Mouse (Mus musculus) activated CD4-positive, CD25-positive, alpha-beta regulatory T cell, adult 4 months (primary cell): Measurements from ENCODE around the gene Fbxl2. TPM values are rescaled to one million over a fixed set of nuclear protein-coding genes. Genes with fewer than 3 reads are reported as not detected.
"Not testable (repeated sequence)": the region's sequence is repeated elsewhere in the genome, so short reads cannot be mapped to it uniquely, and the experiment has no call there.

Experiments
- ATAC-seq: one replicate; pipeline ENCODE4 v1.8.0; 2017
- polyA plus RNA-seq, 2 experiments: library from polyadenylated mRNA; unstranded; fragments of 100-300 nt; shearing (Covaris generic); gene quantifications; one replicate each; pipeline ENCODE4 v1.2.1; 2017

The Fbxl2 gene
- 1 to 10 TPM; 2.1 to 2.6 TPM for polyA plus RNA-seq

GRCm38 (mm10) chr9:114046028-114046427 is at the start of gene Fbxl2:
Gene Fbxl2 (minus strand): TSS chr9:114046191.
- ATAC-seq, result no peak

- no peak for ATAC-seq
Measured at GRCm38 (mm10) chr9:114094854-114095253, 48.9 kb upstream of the Fbxl2 start.

GRCm38 (mm10) chr9:114092188-114092587 is 46.2 kb upstream of the Fbxl2 start:
- ATAC-seq, result not testable (repeated sequence)

- ATAC-seq, result not testable (repeated sequence)
Measured at GRCm38 (mm10) chr9:114088885-114089284, 42.9 kb upstream of the Fbxl2 start.

- no peak for ATAC-seq
Measured at GRCm38 (mm10) chr9:114087106-114087815, 41.3 kb upstream of the Fbxl2 start.

GRCm38 (mm10) chr9:114086422-114086821 is 40.4 kb upstream of the Fbxl2 start:
- no peak for ATAC-seq

- no peak for ATAC-seq
Measured at GRCm38 (mm10) chr9:114073681-114074080, 27.7 kb upstream of the Fbxl2 start.

GRCm38 (mm10) chr9:114069372-114069771 is 23.4 kb upstream of the Fbxl2 start:
- no peak for ATAC-seq

GRCm38 (mm10) chr9:114068494-114069053 is 22.6 kb upstream of the Fbxl2 start:
- ATAC-seq, result no peak

GRCm38 (mm10) chr9:114057090-114057796 is 11.3 kb upstream of the Fbxl2 start, which contains the start of gene Susd5:
Gene Susd5 (plus strand): TSS chr9:114057140.
- no peak for ATAC-seq

GRCm38 (mm10) chr9:114052866-114053265 is 6.9 kb upstream of the Fbxl2 start:
- no peak for ATAC-seq

- no peak for ATAC-seq
Measured at GRCm38 (mm10) chr9:114052031-114052430, 6.0 kb upstream of the Fbxl2 start.

- ATAC-seq, result no peak
Measured at GRCm38 (mm10) chr9:114050778-114051177, 4.8 kb upstream of the Fbxl2 start.

- no peak for ATAC-seq
Measured at GRCm38 (mm10) chr9:114050106-114050505, 4.1 kb upstream of the Fbxl2 start.

GRCm38 (mm10) chr9:114046676-114047075 is 685 bp upstream of the Fbxl2 start:
- ATAC-seq, result no peak

GRCm38 (mm10) chr9:114044446-114044845 is 1.5 kb downstream of the Fbxl2 start:
- no peak for ATAC-seq

- ATAC-seq, result no peak
Measured at GRCm38 (mm10) chr9:114042490-114042889, 3.5 kb downstream of the Fbxl2 start.

GRCm38 (mm10) chr9:114040945-114041344 is 5.0 kb downstream of the Fbxl2 start:
- ATAC-seq, result no peak

- ATAC-seq, result peak; percentile 86
Measured at GRCm38 (mm10) chr9:114026261-114026934, 19.6 kb downstream of the Fbxl2 start.

GRCm38 (mm10) chr9:114025846-114026245 is 20.1 kb downstream of the Fbxl2 start:
- ATAC-seq, result no peak

- ATAC-seq, result no peak
Measured at GRCm38 (mm10) chr9:114025182-114025581, 20.8 kb downstream of the Fbxl2 start.

- ATAC-seq, result no peak
Measured at GRCm38 (mm10) chr9:114022141-114022540, 23.9 kb downstream of the Fbxl2 start.
